Mouse (Mus musculus) CH12.LX (cell line): ENCODE measurements at regions not wholly inside any gene's neighbourhood (a gene's known extent, or its start where the extent isn't known, plus 50 kb on each side); places are given as distances from the start of the nearest gene placed in this dataset.

Source experiments
- DNase-seq: peaks from one replicate; pipeline ENCODE4 v3.0.0-alpha.2; 2013; ENCODE audit errors: extremely low read depth
- H3K27ac ChIP-seq: 2 replicates; pipeline ENCODE4 v1.5.1; 2012; ENCODE audit warnings: low read depth, mild to moderate bottlenecking, control low read depth, moderate library complexity; ENCODE audit not compliant: insufficient read depth
- H3K27me3 ChIP-seq: replicated peaks from 2 replicates; pipeline ENCODE3; 2012; ENCODE audit warnings: inconsistent platforms
- H3K36me3 ChIP-seq, 2 experiments: replicated peaks in 1 of 2; 2 replicates each; pipeline versions ENCODE3 to v1.6.1; 2012; ENCODE audit warnings: inconsistent platforms in 1 of 2, low read length in 1 of 2, mild to moderate bottlenecking in 1 of 2, mixed read lengths in 1 of 2, moderate library complexity in 1 of 2; ENCODE audit not compliant: control insufficient read depth in 1 of 2, insufficient read depth in 1 of 2
- H3K4me1 ChIP-seq, 2 experiments: 2 replicates each; pipeline ENCODE4 v1.6.1; 2012; ENCODE audit warnings: inconsistent platforms in 1 of 2, moderate library complexity in 1 of 2; ENCODE audit not compliant: insufficient read depth in 2 of 2, control insufficient read depth in 1 of 2
- H3K4me2 ChIP-seq: 2 replicates; pipeline ENCODE4 v1.6.1; 2012; ENCODE audit warnings: low read depth, mild to moderate bottlenecking, control low read depth; ENCODE audit not compliant: poor library complexity, insufficient read depth, severe bottlenecking
- H3K4me3 ChIP-seq, 3 experiments: fragments of 150-350 bp in 1 of 3; sonication (generic) in 1 of 3; replicated peaks in 1 of 3; 2 replicates each; pipeline versions ENCODE3 to v1.5.1; 2011 to 2012; ENCODE audit warnings: low read depth in 2 of 3, low read length in 2 of 3, mild to moderate bottlenecking in 2 of 3, moderate library complexity in 2 of 3, control low read depth in 1 of 3, improper control_type of control experiment in 1 of 3, inconsistent platforms in 1 of 3, mixed read lengths in 1 of 3; ENCODE audit not compliant: poor library complexity in 1 of 3
- H3K79me2 ChIP-seq: replicated peaks from 2 replicates; pipeline ENCODE4 v1.6.1; 2012; ENCODE audit warnings: mild to moderate bottlenecking, moderate library complexity; ENCODE audit not compliant: control insufficient read depth, poor library complexity, insufficient read depth, severe bottlenecking; ENCODE audit errors: extremely low read depth
- H3K9ac ChIP-seq: 2 replicates; pipeline ENCODE4 v1.6.1; 2012; ENCODE audit warnings: low read depth, mild to moderate bottlenecking, control low read depth, moderate library complexity; ENCODE audit not compliant: insufficient read depth
- H3K9me3 ChIP-seq: replicated peaks from 2 replicates; pipeline ENCODE3; 2012; ENCODE audit warnings: low read length, inconsistent platforms, mixed read lengths
- BHLHE40 ChIP-seq: IDR thresholded peaks from 2 replicates; pipeline ENCODE4 v1.6.1; 2011; ENCODE audit warnings: mild to moderate bottlenecking, low read depth, low read length, improper control_type of control experiment
- CHD1 ChIP-seq: IDR thresholded peaks from 2 replicates; pipeline ENCODE4 v1.6.1; 2012; ENCODE audit warnings: low read depth, low read length, improper control_type of control experiment, inconsistent platforms
- CHD2 ChIP-seq: IDR thresholded peaks from 2 replicates; pipeline ENCODE4 v1.6.1; 2011; ENCODE audit warnings: low read length, improper control_type of control experiment
- CTCF ChIP-seq, 2 experiments: IDR thresholded peaks in 1 of 2; conservative IDR thresholded peaks in 1 of 2; 2 replicates each; pipeline ENCODE4 v1.5.1; 2011 to 2012; ENCODE audit warnings: low read depth in 2 of 2, low read length in 2 of 2, improper control_type of control experiment in 1 of 2, inconsistent platforms in 1 of 2, mild to moderate bottlenecking in 1 of 2, moderate library complexity in 1 of 2
- ETS1 ChIP-seq: conservative IDR thresholded peaks from 2 replicates; pipeline ENCODE4 v1.6.1; 2012; ENCODE audit warnings: low read depth, mild to moderate bottlenecking, inconsistent platforms, low read length, improper control_type of control experiment, moderate library complexity
- GABPA ChIP-seq: IDR thresholded peaks from 2 replicates; pipeline ENCODE4 v1.6.1; 2012; ENCODE audit warnings: low read depth, low read length, improper control_type of control experiment, inconsistent platforms; ENCODE audit not compliant: insufficient replicate concordance
- HCFC1 ChIP-seq: IDR thresholded peaks from 2 replicates; pipeline ENCODE4 v1.6.1; 2012; ENCODE audit warnings: low read depth, mild to moderate bottlenecking, inconsistent platforms, low read length, improper control_type of control experiment
- IRF4 ChIP-seq: IDR thresholded peaks from 2 replicates; pipeline ENCODE4 v1.6.1; 2014; ENCODE audit warnings: low read depth, mild to moderate bottlenecking, inconsistent platforms, low read length, improper control_type of control experiment
- MAFK ChIP-seq: IDR thresholded peaks from 2 replicates; pipeline ENCODE4 v1.6.1; 2011; ENCODE audit warnings: low read length, improper control_type of control experiment; ENCODE audit not compliant: insufficient replicate concordance
- MAX ChIP-seq: IDR thresholded peaks from 2 replicates; pipeline ENCODE4 v1.6.1; 2011; ENCODE audit warnings: low read length, improper control_type of control experiment
- MAZ ChIP-seq: IDR thresholded peaks from 2 replicates; pipeline ENCODE4 v1.6.1; 2012; ENCODE audit warnings: low read depth, mild to moderate bottlenecking, inconsistent platforms, low read length, improper control_type of control experiment, moderate library complexity
- MEF2A ChIP-seq: IDR thresholded peaks from 2 replicates; pipeline ENCODE4 v1.6.1; 2014; ENCODE audit warnings: low read depth, mild to moderate bottlenecking, inconsistent platforms, low read length, improper control_type of control experiment, borderline replicate concordance
- MXI1 ChIP-seq: IDR thresholded peaks from 2 replicates; pipeline ENCODE4 v1.6.1; 2011; ENCODE audit warnings: mild to moderate bottlenecking, low read depth, low read length, improper control_type of control experiment
- MYC ChIP-seq: IDR thresholded peaks from 2 replicates; pipeline ENCODE4 v1.6.1; 2011; ENCODE audit warnings: low read depth, mild to moderate bottlenecking, improper control_type of control experiment, low read length
- NRF1 ChIP-seq: IDR thresholded peaks from 2 replicates; pipeline ENCODE4 v1.6.1; 2014; ENCODE audit warnings: low read depth, mild to moderate bottlenecking, inconsistent platforms, low read length, improper control_type of control experiment, moderate library complexity
- POLR2AphosphoS2 ChIP-seq: IDR thresholded peaks from 2 replicates; pipeline ENCODE4 v1.6.1; 2011; ENCODE audit warnings: low read depth, low read length, improper control_type of control experiment
- RAD21 ChIP-seq: IDR thresholded peaks from 2 replicates; pipeline ENCODE4 v1.6.1; 2011; ENCODE audit warnings: low read depth, mild to moderate bottlenecking, low read length, improper control_type of control experiment, moderate library complexity
- RCOR1 ChIP-seq: conservative IDR thresholded peaks from 2 replicates; pipeline ENCODE4 v1.6.1; 2012; ENCODE audit warnings: low read depth, mild to moderate bottlenecking, inconsistent platforms, low read length, improper control_type of control experiment
- TBP ChIP-seq: conservative IDR thresholded peaks from 2 replicates; pipeline ENCODE4 v1.6.1; 2011; ENCODE audit warnings: low read depth, low read length, improper control_type of control experiment
- UBTF ChIP-seq: IDR thresholded peaks from 2 replicates; pipeline ENCODE4 v1.6.1; 2012; ENCODE audit warnings: low read depth, mild to moderate bottlenecking, inconsistent platforms, low read length, improper control_type of control experiment, moderate library complexity
- USF1 ChIP-seq: IDR thresholded peaks from 2 replicates; pipeline ENCODE4 v1.6.1; 2014; ENCODE audit warnings: low read depth, mild to moderate bottlenecking, inconsistent platforms, low read length, improper control_type of control experiment
- USF2 ChIP-seq: conservative IDR thresholded peaks from 2 replicates; pipeline ENCODE4 v1.6.1; 2011; ENCODE audit warnings: low read depth, low read length, improper control_type of control experiment
- ZKSCAN1 ChIP-seq: IDR thresholded peaks from 2 replicates; pipeline ENCODE4 v1.6.1; 2012; ENCODE audit warnings: low read depth, inconsistent platforms, low read length, improper control_type of control experiment, borderline replicate concordance
- ZMIZ1 ChIP-seq: IDR thresholded peaks from 2 replicates; pipeline ENCODE4 v1.6.1; 2012; ENCODE audit warnings: low read depth, mild to moderate bottlenecking, inconsistent platforms, low read length, improper control_type of control experiment
- dilution Hi-C: fragments of 300-500 bp; cut with MboI; formaldehyde crosslinking; loops from 2 replicates; pipeline ENCODE4 v1.14.3; 2020; ENCODE audit warnings: low sequenced_read_pairs; ENCODE audit not compliant: extremely low pct_unique_long_range_greater_than_20kb, extremely low pct_ligation_motif_present
- in situ Hi-C: fragments of 300-500 bp; cut with MboI; formaldehyde crosslinking; loops from 3 replicates; pipeline ENCODE4 v1.14.3; 2019; ENCODE audit warnings: low sequenced_read_pairs, low pct_ligation_motif_present, low pct_unique_long_range_greater_than_20kb, mixed read lengths

- dilution Hi-C loops (no loop called here), in situ Hi-C loops (no loop called here)
- H3K27ac ChIP-seq = no peak overlapping the region
- H3K4me1 ChIP-seq = no peaks in the 10 kb centered on the region
- no peak overlapping the region for H3K4me2 ChIP-seq
- H3K36me3 ChIP-seq = no peaks in the 10 kb centered on the region
- H3K9ac ChIP-seq = no peak overlapping the region
- DNase-seq = no peak
- H3K9me3 ChIP-seq = peaks cover 21% of the 10 kb centered on the region
- H3K27me3 ChIP-seq = no peaks in the 10 kb centered on the region
- no peak overlapping the region for H3K4me3 ChIP-seq
- H3K79me2 ChIP-seq = no peaks in the 10 kb centered on the region
- TF ChIP-seq MXI1 (no peak), USF1 (no peak), HCFC1 (no peak), ZMIZ1 (no peak), RCOR1 (no peak), ZKSCAN1 (no peak), MAFK (no peak), UBTF (no peak), MAZ (no peak), IRF4 (no peak), USF2 (no peak), MYC (no peak), CHD1 (no peak), CTCF (conservative IDR thresholded peaks at IDR 0.05 in 1 of 2, IDR thresholded peaks at IDR 0.05 in 1 of 2; ENCODE audit: low read depth in 2 of 2, low read length in 2 of 2) (no peak), POLR2AphosphoS2 (no peak), MAX (no peak)
- TF ChIP-seq, all 38 proteins: peak for 0
Measured at GRCm38 (mm10) chr14:96681740-96682139, 162.8 kb upstream of the Klhl1 start.

DNA sequence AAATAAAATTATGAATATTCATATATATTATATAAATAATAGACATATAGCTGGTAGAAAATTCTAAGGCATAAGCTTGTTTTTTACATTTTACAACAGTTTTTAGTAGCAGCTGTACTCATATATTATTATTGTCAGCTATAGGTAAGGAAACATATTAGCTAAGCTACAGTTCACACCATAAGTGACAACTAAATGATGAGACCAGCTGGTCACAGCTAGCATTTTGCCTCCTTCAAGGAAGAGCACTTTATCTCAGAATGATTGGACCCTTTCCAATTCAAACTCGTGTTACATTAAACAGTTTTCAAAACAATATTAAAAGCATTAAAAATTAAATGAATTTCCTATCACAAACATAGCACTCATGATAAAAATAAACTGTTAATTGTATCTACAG lies 157.3 kb upstream of the Klhl1 start:
- no peak overlapping the region for H3K4me2 ChIP-seq
- no peak overlapping the region for H3K9ac ChIP-seq
- no peaks in the 10 kb centered on the region for H3K4me1 ChIP-seq
- no peaks in the 10 kb centered on the region for H3K27me3 ChIP-seq
- dilution Hi-C loops = no loop called here
- no peak overlapping the region for H3K4me3 ChIP-seq
- peaks cover 28% of the 10 kb centered on the region for H3K9me3 ChIP-seq
- H3K27ac ChIP-seq = no peak overlapping the region
- TF ChIP-seq POLR2AphosphoS2 (no peak), CHD2 (no peak), NRF1 (no peak), GABPA (no peak), BHLHE40 (no peak), RAD21 (no peak), MXI1 (no peak), MEF2A (no peak), TBP (no peak), UBTF (no peak), CHD1 (no peak), MYC (no peak), MAFK (no peak), HCFC1 (no peak), MAX (no peak), ETS1 (no peak), IRF4 (no peak)
- DNase-seq = no peak
- in situ Hi-C loops = no loop called here
- H3K79me2 ChIP-seq = no peaks in the 10 kb centered on the region
- H3K36me3 ChIP-seq = no peaks in the 10 kb centered on the region
